Mouse (Mus musculus) forebrain, embryonic 12.5 days (tissue): ENCODE data around the gene Scel. TPM values are rescaled to one million over a fixed set of nuclear protein-coding genes. Genes with fewer than 3 reads are reported as not detected.

Experiments used
- ATAC-seq: fragments of 200-750 bp; cut with Nextera tagmentation; 2 replicates; pipeline ENCODE4 v1.8.0; 2017; ENCODE audit warnings: moderate TSS enrichment; ENCODE audit not compliant: low FRiP score
- H3K27ac ChIP-seq: fragments of 300-500 bp; sonication (generic); 2 replicates; pipeline ENCODE4 v1.5.1; 2016; ENCODE audit warnings: mild to moderate bottlenecking
- H3K27me3 ChIP-seq: fragments of 300-500 bp; sonication (generic); 2 replicates; pipeline ENCODE4 v1.6.1; 2016; ENCODE audit warnings: mild to moderate bottlenecking
- H3K36me3 ChIP-seq: fragments of 300-500 bp; sonication (generic); replicated peaks from 2 replicates; pipeline ENCODE4 v1.6.1; 2016; ENCODE audit warnings: mild to moderate bottlenecking
- H3K4me1 ChIP-seq: fragments of 300-500 bp; sonication (generic); 2 replicates; pipeline ENCODE4 v1.6.1; 2016
- H3K4me2 ChIP-seq: fragments of 300-500 bp; sonication (generic); 2 replicates; pipeline ENCODE4 v1.6.1; 2016; ENCODE audit warnings: mild to moderate bottlenecking, moderate library complexity
- H3K4me3 ChIP-seq: fragments of 300-500 bp; sonication (generic); replicated peaks from 2 replicates; pipeline ENCODE4 v1.5.1; 2016; ENCODE audit warnings: mild to moderate bottlenecking
- H3K9ac ChIP-seq: fragments of 300-500 bp; sonication (generic); 2 replicates; pipeline ENCODE4 v1.6.1; 2016; ENCODE audit warnings: mild to moderate bottlenecking
- H3K9me3 ChIP-seq: fragments of 300-500 bp; sonication (generic); 2 replicates; pipeline ENCODE4 v1.6.1; 2016
- WGBS: fragments of 180-500 bp; shearing (Covaris S2); methylation state at CpG from one replicate; pipeline ENCODE4 v1.1.7; 2016; 5-methylcytosine and 5-hydroxymethylcytosine counted together
- polyA plus RNA-seq: library from polyadenylated mRNA; unstranded; fragments of >200 nt; fragmentation: Nextera tagmentation; extraction: Ambion mirVana; gene quantifications from 2 replicates; pipeline ENCODE4 v1.2.1, GENCODE M21; 2016

Scel gene
- polyA plus RNA-seq, 1 experiment from 2014 or later, result 0.47 TPM

GRCm38 (mm10) chr14:103481514-103481913, 31.6 kb upstream of the Scel start:
- H3K9ac ChIP-seq, result no peak overlapping the region
- no peaks in the 10 kb centered on the region for H3K36me3 ChIP-seq
- no peaks in the 10 kb centered on the region for H3K9me3 ChIP-seq
- no peak for ATAC-seq
- no peak overlapping the region for H3K4me3 ChIP-seq
- H3K4me2 ChIP-seq, result no peak overlapping the region
- H3K27me3 ChIP-seq, result no peaks in the 10 kb centered on the region
- H3K4me1 ChIP-seq, result no peaks in the 10 kb centered on the region
- 87% methylated on average over 7 of the region's 7 CpGs for WGBS
- no peak overlapping the region for H3K27ac ChIP-seq

- ATAC-seq, result no peak
- WGBS, result 89% methylated on average over 8 of the region's 8 CpGs
- Histone ChIP-seq H3K4me1 (no peaks in the 10 kb centered on the region), H3K4me2 (no peak overlapping the region), H3K36me3 (no peaks in the 10 kb centered on the region), H3K4me3 (no peak overlapping the region), H3K9me3 (no peaks in the 10 kb centered on the region), H3K27ac (no peak overlapping the region), H3K9ac (no peak overlapping the region), H3K27me3 (no peaks in the 10 kb centered on the region)
Measured at GRCm38 (mm10) chr14:103485671-103486070, 27.5 kb upstream of the Scel start.

GRCm38 (mm10) chr14:103486974-103487373, 26.2 kb upstream of the Scel start:
- Histone ChIP-seq H3K4me1 (no peaks in the 10 kb centered on the region), H3K4me3 (no peak overlapping the region), H3K9me3 (peaks cover 7% of the 10 kb centered on the region; the same call in 1 of the 2 replicates), H3K4me2 (no peak overlapping the region), H3K9ac (no peak overlapping the region), H3K27ac (no peak overlapping the region), H3K36me3 (no peaks in the 10 kb centered on the region), H3K27me3 (no peaks in the 10 kb centered on the region)
- 91% methylated on average over 5 of the region's 5 CpGs for WGBS
- ATAC-seq, result no peak

DNA sequence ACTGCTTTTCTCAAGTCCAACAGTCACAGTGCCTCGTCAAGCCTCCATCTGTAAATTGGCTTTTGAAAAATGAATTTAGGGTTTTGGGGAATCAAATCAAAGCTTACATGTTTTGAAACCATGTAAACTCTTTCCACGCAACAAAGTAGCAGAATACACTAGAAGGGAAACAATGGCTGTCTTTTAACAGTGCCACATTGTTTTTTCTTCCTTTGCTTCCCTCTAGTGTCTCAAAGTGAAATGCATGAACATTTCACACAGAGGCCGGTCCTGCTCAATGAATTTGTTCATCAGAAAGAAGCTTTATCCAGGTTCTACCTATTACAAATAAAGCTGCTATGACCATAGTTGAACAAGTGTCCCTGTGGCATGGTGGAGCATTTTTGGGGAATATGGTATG, 24.5 kb upstream of the Scel start:
- Histone ChIP-seq H3K27me3 (no peaks in the 10 kb centered on the region), H3K4me1 (no peaks in the 10 kb centered on the region), H3K36me3 (no peaks in the 10 kb centered on the region), H3K27ac (no peak overlapping the region), H3K9ac (no peak overlapping the region), H3K4me3 (no peak overlapping the region), H3K4me2 (no peak overlapping the region), H3K9me3 (peaks cover 16% of the 10 kb centered on the region)
- WGBS, result 74% methylated on average over 3 of the region's 3 CpGs
- ATAC-seq, result no peak

DNA sequence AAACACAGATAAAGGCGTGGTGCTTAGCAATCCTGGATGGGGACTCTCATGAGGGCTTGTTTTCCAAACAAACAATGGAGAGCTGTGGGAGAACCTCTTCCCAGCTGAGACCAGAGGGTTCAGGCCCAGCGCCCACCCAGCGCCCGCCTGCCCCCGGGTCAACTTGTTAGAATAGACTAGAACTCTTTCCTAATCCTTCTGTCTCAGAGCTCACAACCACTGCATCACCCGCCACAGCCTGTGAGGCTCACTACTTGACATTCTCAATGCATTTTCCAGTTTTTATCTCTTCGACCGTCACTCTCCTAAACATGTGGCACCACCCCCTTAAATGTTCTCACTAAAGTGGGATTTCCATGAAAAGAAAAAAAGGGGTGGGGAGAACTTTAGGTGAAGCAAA, 14.9 kb upstream of the Scel start:
- peaks cover 14% of the 10 kb centered on the region for H3K4me1 ChIP-seq
- H3K9me3 ChIP-seq, result peaks cover 1% of the 10 kb centered on the region
- ATAC-seq, result no peak; the same call in 1 of the 2 replicates
- H3K27me3 ChIP-seq, result no peaks in the 10 kb centered on the region
- no peak overlapping the region for H3K4me3 ChIP-seq
- H3K36me3 ChIP-seq, result no peaks in the 10 kb centered on the region
- H3K4me2 ChIP-seq, result no peak overlapping the region
- no peak overlapping the region for H3K27ac ChIP-seq
- H3K9ac ChIP-seq, result no peak overlapping the region
- 44% methylated on average over 8 of the region's 8 CpGs for WGBS

DNA sequence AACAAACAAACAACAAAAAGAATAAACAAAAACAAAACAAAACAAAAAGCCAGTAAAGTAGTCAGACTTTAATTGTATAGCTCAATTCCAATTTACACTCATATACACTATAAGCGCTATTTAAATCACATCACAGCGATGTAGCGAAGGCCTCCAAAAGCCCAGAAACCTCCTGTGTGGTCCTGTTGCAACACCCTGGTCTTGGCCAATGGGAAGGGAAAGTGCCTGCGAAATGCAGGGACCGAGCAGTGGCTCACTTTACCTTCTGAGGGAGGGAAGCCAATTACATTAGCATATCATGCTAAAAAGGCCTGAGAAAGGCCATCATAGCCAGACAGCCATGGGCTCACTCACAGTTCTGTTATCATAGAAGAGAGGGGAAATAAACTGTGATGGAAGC, 14.5 kb upstream of the Scel start:
- Histone ChIP-seq H3K27me3 (no peaks in the 10 kb centered on the region), H3K36me3 (no peaks in the 10 kb centered on the region), H3K4me2 (no peak overlapping the region), H3K9me3 (no peaks in the 10 kb centered on the region), H3K4me3 (no peak overlapping the region), H3K27ac (no peak overlapping the region), H3K4me1 (peaks cover 14% of the 10 kb centered on the region), H3K9ac (no peak overlapping the region)
- 68% methylated on average over 5 of the region's 5 CpGs for WGBS
- ATAC-seq, result peak; percentile 46; the same call in 1 of the 2 replicates

GRCm38 (mm10) chr14:103499060-103499459, 14.1 kb upstream of the Scel start:
- WGBS, result 19% methylated on average over 1 of the region's 1 CpGs
- no peak overlapping the region for H3K27ac ChIP-seq
- H3K9me3 ChIP-seq, result no peaks in the 10 kb centered on the region
- H3K9ac ChIP-seq, result no peak overlapping the region
- no peaks in the 10 kb centered on the region for H3K36me3 ChIP-seq
- no peaks in the 10 kb centered on the region for H3K27me3 ChIP-seq
- peaks cover 14% of the 10 kb centered on the region for H3K4me1 ChIP-seq
- no peak overlapping the region for H3K4me2 ChIP-seq
- ATAC-seq, result no peak
- H3K4me3 ChIP-seq, result no peak overlapping the region

DNA sequence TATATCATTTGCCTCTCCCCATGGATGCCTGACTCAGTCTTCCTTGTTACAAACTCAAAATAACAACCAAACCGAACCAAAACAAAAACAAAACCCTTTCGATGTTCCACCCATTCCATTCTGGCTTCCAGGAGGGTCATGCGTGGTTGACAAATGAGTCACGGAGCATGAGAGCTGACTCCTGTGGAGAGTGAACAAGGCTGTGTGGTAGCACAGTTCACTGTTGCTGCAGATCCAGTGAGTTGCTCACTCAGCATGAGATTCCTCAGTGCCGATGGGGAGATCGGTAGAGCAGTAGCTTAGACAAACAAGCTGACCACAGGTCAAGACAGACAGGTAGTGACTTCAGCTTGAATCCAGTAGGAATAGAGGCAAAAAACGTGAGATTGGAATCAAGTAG, 12.8 kb upstream of the Scel start:
- Histone ChIP-seq H3K27ac (no peak overlapping the region), H3K27me3 (no peaks in the 10 kb centered on the region), H3K4me2 (no peak overlapping the region), H3K9me3 (no peaks in the 10 kb centered on the region), H3K4me1 (peaks cover 14% of the 10 kb centered on the region), H3K4me3 (no peak overlapping the region), H3K9ac (no peak overlapping the region), H3K36me3 (no peaks in the 10 kb centered on the region)
- ATAC-seq, result no peak
- 35% methylated on average over 7 of the region's 7 CpGs for WGBS

GRCm38 (mm10) chr14:103500941-103501340, 12.2 kb upstream of the Scel start:
- H3K4me1 ChIP-seq, result peaks cover 14% of the 10 kb centered on the region
- H3K36me3 ChIP-seq, result no peaks in the 10 kb centered on the region
- no peaks in the 10 kb centered on the region for H3K9me3 ChIP-seq
- ATAC-seq, result no peak
- H3K9ac ChIP-seq, result no peak overlapping the region
- no peaks in the 10 kb centered on the region for H3K27me3 ChIP-seq
- no peak overlapping the region for H3K27ac ChIP-seq
- H3K4me2 ChIP-seq, result no peak overlapping the region
- no peak overlapping the region for H3K4me3 ChIP-seq
- 10% methylated on average over 4 of the region's 4 CpGs for WGBS

DNA sequence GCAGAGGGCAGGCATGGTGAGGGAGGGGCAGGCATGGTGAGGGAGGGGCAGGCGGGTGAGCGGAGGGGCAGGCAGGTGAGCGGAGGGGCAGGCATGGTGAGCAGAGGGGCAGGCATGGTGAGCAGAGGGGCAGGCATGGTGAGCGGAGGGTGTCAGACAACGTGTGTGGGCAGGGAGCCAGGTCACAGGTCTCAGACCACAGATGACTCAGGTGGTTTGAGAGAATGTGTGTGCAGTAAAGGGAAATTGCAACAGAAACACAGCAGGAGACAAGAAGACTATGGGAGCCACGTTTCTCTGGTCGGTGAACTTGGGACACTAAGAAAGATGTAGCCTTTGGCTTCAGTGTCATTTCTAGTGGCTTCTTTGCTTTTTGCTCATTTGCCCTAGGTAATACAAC, 8.6 kb upstream of the Scel start:
- no peak for ATAC-seq
- H3K4me1 ChIP-seq, result peaks cover 3% of the 10 kb centered on the region; the same call in 1 of the 2 replicates
- no peak overlapping the region for H3K4me3 ChIP-seq
- no peaks in the 10 kb centered on the region for H3K27me3 ChIP-seq
- no peak overlapping the region for H3K27ac ChIP-seq
- no peak overlapping the region for H3K9ac ChIP-seq
- WGBS, result 83% methylated on average over 7 of the region's 7 CpGs
- H3K4me2 ChIP-seq, result no peak overlapping the region
- H3K9me3 ChIP-seq, result no peaks in the 10 kb centered on the region
- no peaks in the 10 kb centered on the region for H3K36me3 ChIP-seq

GRCm38 (mm10) chr14:103509544-103509943, 3.6 kb upstream of the Scel start:
- peaks cover 12% of the 10 kb centered on the region for H3K4me1 ChIP-seq
- 95% methylated on average over 8 of the region's 8 CpGs for WGBS
- no peak overlapping the region for H3K4me2 ChIP-seq
- no peak overlapping the region for H3K4me3 ChIP-seq
- no peaks in the 10 kb centered on the region for H3K36me3 ChIP-seq
- ATAC-seq, result no peak
- H3K27me3 ChIP-seq, result no peaks in the 10 kb centered on the region
- no peak overlapping the region for H3K27ac ChIP-seq
- H3K9ac ChIP-seq, result no peak overlapping the region
- no peaks in the 10 kb centered on the region for H3K9me3 ChIP-seq

- H3K9me3 ChIP-seq, result no peaks in the 10 kb centered on the region
- no peaks in the 10 kb centered on the region for H3K36me3 ChIP-seq
- 0 out of 2 replicates have a peak overlapping the region, but pooled peaks have one; percentile 3 for H3K4me3 ChIP-seq
- 0 out of 2 replicates have a peak overlapping the region, but pooled peaks have one; percentile 7 for H3K9ac ChIP-seq
- H3K27me3 ChIP-seq, result no peaks in the 10 kb centered on the region
- no peak overlapping the region for H3K27ac ChIP-seq
- peak overlapping the region; percentile 22; the same call in 1 of the 2 replicates for H3K4me2 ChIP-seq
- WGBS, result 65% methylated on average over 7 of the region's 7 CpGs
- H3K4me1 ChIP-seq, result peaks cover 12% of the 10 kb centered on the region
- ATAC-seq, result no peak
Measured at GRCm38 (mm10) chr14:103513473-103513811, 300 bp downstream of the Scel start.

GRCm38 (mm10) chr14:103515419-103515818, 2.3 kb downstream of the Scel start:
- WGBS, result 89% methylated on average over 8 of the region's 8 CpGs
- Histone ChIP-seq H3K4me3 (no peak overlapping the region), H3K27ac (no peak overlapping the region), H3K36me3 (no peaks in the 10 kb centered on the region), H3K9me3 (no peaks in the 10 kb centered on the region), H3K4me2 (no peak overlapping the region), H3K27me3 (no peaks in the 10 kb centered on the region), H3K4me1 (peaks cover 12% of the 10 kb centered on the region), H3K9ac (no peak overlapping the region)
- no peak for ATAC-seq
